In genomic region chr17:8388463-8388862, GRCm38 (mm10) we compare ENCODE assay signal across 10 mouse cellular contexts. TPM values are rescaled to one million over a fixed set of nuclear protein-coding genes. Genes with fewer than 3 reads are reported as not detected.
DNase-seq lines count a peak whose midpoint lies in the region; ATAC-seq and TF ChIP-seq lines count a peak whose summit lies in the region.
"Had no signal": no experiment of that assay in that cellular context is flagged by ENCODE, and none has a peak within 500 bp of the region (broad histone marks: within the 10 kb centered on the region; RNA-seq: fewer than 3 reads in every experiment).

No protein-coding gene starts in this region.

- dilution Hi-C loops in CH12.LX (cut with MboI; ENCODE audit: extremely low pct_ligation_motif_present, extremely low pct_unique_long_range_greater_than_20kb, low sequenced_read_pairs), result no loop called here

- H3K4me3 ChIP-seq in gastrocnemius, adult 2 months, result no peak overlapping the region
- H3K4me3 ChIP-seq in CH12.LX (replicated peaks in 1 of 3; ENCODE audit: low read depth in 2 of 3, low read length in 2 of 3, poor library complexity in 1 of 3), result no peak overlapping the region
- H3K4me3 ChIP-seq in embryonic facial prominence, embryonic 11.5 days (ENCODE audit: low read depth, low read length), result no peak overlapping the region
- H3K4me3 ChIP-seq in hindbrain, postnatal 0 days (ENCODE audit: low read length), result peak overlapping the region; percentile 36
- H3K4me3 ChIP-seq: myocyte had no signal

- no peak for ATAC-seq in embryonic facial prominence, embryonic 11.5 days (replicated peaks; ENCODE audit: insufficient number of reproducible peaks, low FRiP score, low TSS enrichment, low read depth)
- peak; percentile 61 for ATAC-seq in hindbrain, postnatal 0 days

- H3K9me3 ChIP-seq in CH12.LX (replicated peaks; ENCODE audit: low read length), result no peaks in the 10 kb centered on the region
- no peaks in the 10 kb centered on the region for H3K9me3 ChIP-seq in embryonic facial prominence, embryonic 11.5 days (replicated peaks; ENCODE audit: control insufficient read depth, low read length)
- H3K9me3 ChIP-seq in hindbrain, postnatal 0 days (ENCODE audit: low read length), result no peaks in the 10 kb centered on the region

- peak; percentile 39; the same call in 1 of the 2 replicates for TF ChIP-seq CTCF in gastrocnemius, adult 2 months (IDR thresholded peaks at IDR 0.05)
- TF ChIP-seq CTCF in CH12.LX (conservative IDR thresholded peaks at IDR 0.05 in 1 of 2, IDR thresholded peaks at IDR 0.05 in 1 of 2; ENCODE audit: low read depth in 2 of 2, low read length in 2 of 2), result peak in 1 of 2 experiments; percentile 72; a peak in 2 of 4 replicates
- TF ChIP-seq CTCF in hindbrain, postnatal 0 days (IDR thresholded peaks at IDR 0.05; ENCODE audit: low read depth), result peak; percentile 78

- no peak overlapping the region for H3K4me2 ChIP-seq in CH12.LX (ENCODE audit: insufficient read depth, low read depth, poor library complexity, severe bottlenecking)
- H3K4me2 ChIP-seq in embryonic facial prominence, embryonic 11.5 days (ENCODE audit: low read depth, low read length), result no peak overlapping the region
- peak overlapping the region; percentile 63 for H3K4me2 ChIP-seq in hindbrain, postnatal 0 days (ENCODE audit: low read depth, low read length)

- H3K27me3 ChIP-seq in CH12.LX (replicated peaks), result no peaks in the 10 kb centered on the region
- H3K27me3 ChIP-seq in embryonic facial prominence, embryonic 11.5 days (ENCODE audit: control insufficient read depth, insufficient read depth, low read length), result peaks cover 26% of the 10 kb centered on the region
- H3K27me3 ChIP-seq in hindbrain, postnatal 0 days (ENCODE audit: insufficient read depth, low read length), result 0 out of 2 replicates have a peak, but pooled peaks cover 11% of the 10 kb centered on the region

- TF ChIP-seq POLR2A in CH12.LX (IDR thresholded peaks at IDR 0.05; ENCODE audit: low read depth, low read length), result no peak

- in situ Hi-C loops in CH12.LX (cut with MboI; ENCODE audit: low pct_ligation_motif_present, low pct_unique_long_range_greater_than_20kb, low sequenced_read_pairs), result no loop called here

- TF ChIP-seq EP300 in CH12.LX (IDR thresholded peaks at IDR 0.05; ENCODE audit: low read length), result no peak

- no peak overlapping the region for H3K9ac ChIP-seq in CH12.LX (ENCODE audit: insufficient read depth, low read depth)
- no peak overlapping the region for H3K9ac ChIP-seq in embryonic facial prominence, embryonic 11.5 days (replicated peaks; ENCODE audit: low read length)
- peak overlapping the region; percentile 40 for H3K9ac ChIP-seq in hindbrain, postnatal 0 days (replicated peaks; ENCODE audit: low read length)

- TF ChIP-seq RAD21 in CH12.LX (IDR thresholded peaks at IDR 0.05; ENCODE audit: low read depth, low read length), result peak; percentile 57

- H3K27ac ChIP-seq in gastrocnemius, adult 2 months, result no peak overlapping the region
- no peak overlapping the region for H3K27ac ChIP-seq in CH12.LX (ENCODE audit: insufficient read depth, low read depth)
- no peak overlapping the region for H3K27ac ChIP-seq in embryonic facial prominence, embryonic 11.5 days (replicated peaks; ENCODE audit: low read depth, low read length)
- 0 out of 2 replicates have a peak overlapping the region, but pooled peaks have one; percentile 9 for H3K27ac ChIP-seq in hindbrain, postnatal 0 days

- 2% methylated on average over 13 of the region's 13 CpGs for WGBS in embryonic facial prominence, embryonic 11.5 days
- 3% methylated on average over 13 of the region's 13 CpGs for WGBS in hindbrain, postnatal 0 days

- no peaks in the 10 kb centered on the region for H3K36me3 ChIP-seq in CH12.LX (replicated peaks in 1 of 2; ENCODE audit: control insufficient read depth in 1 of 2, insufficient read depth in 1 of 2, low read length in 1 of 2)
- H3K36me3 ChIP-seq in embryonic facial prominence, embryonic 11.5 days (replicated peaks; ENCODE audit: control insufficient read depth, insufficient read depth, low read depth, low read length), result no peaks in the 10 kb centered on the region
- H3K36me3 ChIP-seq in hindbrain, postnatal 0 days (ENCODE audit: insufficient read depth, low read length), result no peaks in the 10 kb centered on the region

- intact Hi-C loops in gastrocnemius, adult 2 months (cut with DNase I), result no loop called here
- intact Hi-C loops in gastrocnemius, postnatal 14 days (cut with DNase I; ENCODE audit: low total_unique reads), result no loop called here

- H3K4me1 ChIP-seq in CH12.LX (ENCODE audit: control insufficient read depth in 1 of 2, insufficient read depth in 2 of 2), result peaks cover 0 to 11% of the 10 kb centered on the region in 2 experiments; a peak in 2 of 4 replicates
- H3K4me1 ChIP-seq in embryonic facial prominence, embryonic 11.5 days (ENCODE audit: control insufficient read depth, insufficient read depth, low read length), result no peaks in the 10 kb centered on the region
- H3K4me1 ChIP-seq in hindbrain, postnatal 0 days (ENCODE audit: insufficient read depth, low read length), result no peaks in the 10 kb centered on the region

- H3K79me2 ChIP-seq in CH12.LX (replicated peaks; ENCODE audit: control insufficient read depth, extremely low read depth, insufficient read depth, poor library complexity, severe bottlenecking), result no peaks in the 10 kb centered on the region

- no peak for DNase-seq in gastrocnemius, adult 2 months
- DNase-seq in gastrocnemius, postnatal 14 days, result no peak
- DNase-seq in CH12.LX (ENCODE audit: extremely low read depth), result no peak
- peak; percentile 74 for DNase-seq in embryonic facial prominence, embryonic 11.5 days (ENCODE audit: low spot score)
- DNase-seq in hindbrain, postnatal 0 days (ENCODE audit: low spot score), result peak; percentile 82
- DNase-seq in lung, postnatal 36 days, result peak; percentile 28
- DNase-seq in right cerebral cortex, postnatal 25 days, result peak; percentile 38
- no peak for DNase-seq in gastrocnemius, postnatal 25 days

TF ChIP-seq in CH12.LX, 34 proteins besides CTCF, POLR2A, EP300 and RAD21:
- TF ChIP-seq TBP (conservative IDR thresholded peaks at IDR 0.05; ENCODE audit: low read depth, low read length) (no peak), HCFC1 (IDR thresholded peaks at IDR 0.05; ENCODE audit: low read depth, low read length) (no peak), RCOR1 (conservative IDR thresholded peaks at IDR 0.05; ENCODE audit: low read depth, low read length) (no peak), USF2 (conservative IDR thresholded peaks at IDR 0.05; ENCODE audit: low read depth, low read length) (no peak), SMC3 (IDR thresholded peaks at IDR 0.05; ENCODE audit: low read depth, low read length) (peak; percentile 56), TCF12 (IDR thresholded peaks at IDR 0.05; ENCODE audit: low read depth, low read length) (no peak), POLR2AphosphoS2 (IDR thresholded peaks at IDR 0.05; ENCODE audit: low read depth, low read length) (no peak)

RNA-seq across cellular contexts. Expression of gene T2, which starts 32.7 kb away (rescaled TPM):
- not detected for total RNA-seq in gastrocnemius, adult 2 months (2021)
- total RNA-seq in gastrocnemius, postnatal 14 days (2021), result not detected
- total RNA-seq in CH12.LX (2012; rRNA removed) (not detected in 2 replicates), CH12.LX (2014; rRNA removed) (not detected in 2 replicates)
- not detected in 2 replicates for polyA plus RNA-seq in CH12.LX (2012; ENCODE audit: insufficient read length, low read depth)
- polyA plus RNA-seq in embryonic facial prominence, embryonic 11.5 days (2014; fragmentation: Nextera tagmentation; extraction: Ambion mirVana), result 0.74 and 1.2 TPM in 2 replicates
- 0.10 and 0.11 TPM in 2 replicates for total RNA-seq in hindbrain, postnatal 0 days (2014; rRNA removed)
- 0.55 and 0.69 TPM in 2 replicates for polyA plus RNA-seq in hindbrain, postnatal 0 days (2015; fragmentation: Nextera tagmentation; extraction: Ambion mirVana)
- total RNA-seq in gastrocnemius, postnatal 25 days (2021), result not detected

RNA-seq across cellular contexts. Expression of gene T, which starts 45.8 kb away (rescaled TPM):
- not detected for total RNA-seq in gastrocnemius, adult 2 months (2021)
- total RNA-seq in gastrocnemius, postnatal 14 days (2021), result not detected
- total RNA-seq in CH12.LX (2012; rRNA removed), result 0.17 TPM in 1 of 2 replicates, not detected in the other
- total RNA-seq in CH12.LX (2014; rRNA removed), result not detected in 2 replicates
- not detected in 2 replicates for polyA plus RNA-seq in CH12.LX (2012; ENCODE audit: insufficient read length, low read depth)
- 0.27 and 0.50 TPM in 2 replicates for polyA plus RNA-seq in embryonic facial prominence, embryonic 11.5 days (2014; fragmentation: Nextera tagmentation; extraction: Ambion mirVana)
- 0.52 TPM in 1 of 2 replicates, not detected in the other for total RNA-seq in hindbrain, postnatal 0 days (2014; rRNA removed)
- 0.31 and 0.44 TPM in 2 replicates for polyA plus RNA-seq in hindbrain, postnatal 0 days (2015; fragmentation: Nextera tagmentation; extraction: Ambion mirVana)
- not detected for total RNA-seq in gastrocnemius, postnatal 25 days (2021)
- total RNA-seq: heart, postnatal 36 days had no signal

RNA-seq across cellular contexts. Expression of gene Prr18, which starts 51.2 kb away (rescaled TPM):
- under 1 TPM; 0.08 TPM for total RNA-seq in gastrocnemius, adult 2 months (2021)
- under 1 TPM; 0.14 to 0.18 TPM for total RNA-seq in gastrocnemius, postnatal 14 days (2021)
- 0.08 TPM in 1 of 2 replicates, not detected in the other for total RNA-seq in CH12.LX (2012; rRNA removed)
- 0.07 and 0.12 TPM in 2 replicates for total RNA-seq in CH12.LX (2014; rRNA removed)
- 0.07 TPM in 1 of 2 replicates, not detected in the other for polyA plus RNA-seq in CH12.LX (2012; ENCODE audit: insufficient read length, low read depth)
- 0.31 and 0.49 TPM in 2 replicates for polyA plus RNA-seq in embryonic facial prominence, embryonic 11.5 days (2014; fragmentation: Nextera tagmentation; extraction: Ambion mirVana)
- 40.9 and 41.2 TPM in 2 replicates for total RNA-seq in hindbrain, postnatal 0 days (2014; rRNA removed)
- 17.6 and 18.0 TPM in 2 replicates for polyA plus RNA-seq in hindbrain, postnatal 0 days (2015; fragmentation: Nextera tagmentation; extraction: Ambion mirVana)
- total RNA-seq in gastrocnemius, postnatal 25 days (2021), result under 1 TPM; 0.08 to 0.10 TPM

Comparison
In these comparisons a context has a peak if more than half of its experiments do, and no peak if none do; other contexts are left out.
1. DNase-seq: peak in embryonic facial prominence, embryonic 11.5 days (single experiment), hindbrain, postnatal 0 days (single experiment), lung, postnatal 36 days (single experiment) and right cerebral cortex, postnatal 25 days (single experiment); none in gastrocnemius, adult 2 months (single experiment), gastrocnemius, postnatal 14 days (single experiment), CH12.LX (single experiment) and gastrocnemius, postnatal 25 days (single experiment).
2. RNA of gene Prr18, which starts 51.2 kb away (total RNA-seq): 40.9 to 41.2 TPM in hindbrain, postnatal 0 days; 0.14 to 0.18 TPM in gastrocnemius, postnatal 14 days, 0.07 to 0.12 TPM in CH12.LX, 0.08 to 0.10 TPM in gastrocnemius, postnatal 25 days and 0.08 TPM in gastrocnemius, adult 2 months; every median in the first group is over 10 times any median in the second.